Mouse (Mus musculus) G1E (cell line): ENCODE measurements around the gene Ap2a1. TPM values are rescaled to one million over a fixed set of nuclear protein-coding genes. Genes with fewer than 3 reads are reported as not detected.

ENCODE experiments used
- ATAC-seq: 2 replicates; pipeline ENCODE4 v1.8.0; 2016; ENCODE audit warnings: mild to moderate bottlenecking; ENCODE audit not compliant: insufficient number of reproducible peaks, poor library complexity, low FRiP score, severe bottlenecking; ENCODE audit errors: extremely low read depth
- DNase-seq: peaks from one replicate; pipeline ENCODE4 v3.0.0; 2012; ENCODE audit warnings: low spot score
- H3K27me3 ChIP-seq: 2 replicates; pipeline ENCODE4 v1.6.1; 2012; ENCODE audit warnings: mild to moderate bottlenecking, low read length, inconsistent platforms; ENCODE audit not compliant: insufficient read depth
- H3K36me3 ChIP-seq: replicated peaks from 2 replicates; pipeline ENCODE3; 2012; ENCODE audit warnings: mild to moderate bottlenecking, inconsistent platforms
- H3K4me1 ChIP-seq: 2 replicates; pipeline ENCODE4 v1.6.1; 2012; ENCODE audit warnings: low read depth, low read length, inconsistent platforms, mixed read lengths; ENCODE audit not compliant: insufficient read depth
- H3K4me3 ChIP-seq: 2 replicates; pipeline ENCODE4 v1.5.1; 2012; ENCODE audit warnings: low read depth, mild to moderate bottlenecking, inconsistent platforms, low read length, moderate library complexity, mixed read lengths
- H3K9me3 ChIP-seq: replicated peaks from 2 replicates; pipeline ENCODE4 v1.6.1; 2012; ENCODE audit warnings: inconsistent platforms
- CTCF ChIP-seq: IDR thresholded peaks from 2 replicates; pipeline ENCODE4 v1.5.1; 2012; ENCODE audit warnings: low read depth, low read length, inconsistent platforms, mixed read lengths
- GATA1 ChIP-seq: IDR thresholded peaks from 2 replicates; pipeline ENCODE4 v1.6.1; 2012; ENCODE audit warnings: borderline replicate concordance, low read length, inconsistent platforms, mixed read lengths
- GATA2 ChIP-seq: IDR thresholded peaks from 2 replicates; pipeline ENCODE4 v1.6.1; 2012; ENCODE audit warnings: low read depth, low read length, inconsistent platforms, borderline replicate concordance
- POLR2AphosphoS5 ChIP-seq: IDR thresholded peaks from 2 replicates; pipeline ENCODE4 v1.6.1; 2012; ENCODE audit warnings: low read depth, low read length, inconsistent platforms; ENCODE audit not compliant: insufficient replicate concordance
- TAL1 ChIP-seq: conservative IDR thresholded peaks from 2 replicates; pipeline ENCODE4 v1.6.1; 2012; ENCODE audit warnings: low read depth, low read length, inconsistent platforms, mixed read lengths
- polyA plus RNA-seq: library from polyadenylated mRNA; stranded (reverse); fragments of >175 nt; gene quantifications from 2 replicates; pipeline ENCODE4 v1.2.3, GENCODE M21; 2012
- total RNA-seq, 2 experiments: library from RNA; stranded (forward) in 1 of 2; stranded (reverse) in 1 of 2; fragments of 200-1000 nt in 1 of 2; fragments of >200 nt in 1 of 2; fragmentation: Nextera tagmentation in 1 of 2; gene quantifications; 2 replicates each; pipeline ENCODE4 v1.2.3; 2014 to 2017

Gene Ap2a1
- total and polyA plus RNA-seq, 3 experiments, result 19.8 to 98.8 (median 98.0) TPM

GRCm38 (mm10) chr7:44970231-44970691, 41.0 kb upstream of the Ap2a1 start:
- TF ChIP-seq GATA1 (no peak), CTCF (no peak), GATA2 (no peak), TAL1 (no peak), POLR2AphosphoS5 (no peak)
- no peak for DNase-seq
- Histone ChIP-seq H3K27me3 (peaks cover 42% of the 10 kb centered on the region), H3K4me3 (peak overlapping the region; percentile 33; the same call in 1 of the 2 replicates), H3K9me3 (no peaks in the 10 kb centered on the region), H3K36me3 (peaks cover 4% of the 10 kb centered on the region), H3K4me1 (peaks cover 41% of the 10 kb centered on the region)
- no peak for ATAC-seq

GRCm38 (mm10) chr7:44966638-44967037, 37.3 kb upstream of the Ap2a1 start:
- H3K9me3 ChIP-seq, result no peaks in the 10 kb centered on the region
- H3K27me3 ChIP-seq, result peaks cover 56% of the 10 kb centered on the region
- peaks cover 37% of the 10 kb centered on the region for H3K4me1 ChIP-seq
- TF ChIP-seq CTCF (no peak), TAL1 (no peak), GATA1 (no peak), GATA2 (no peak), POLR2AphosphoS5 (no peak)
- no peak for ATAC-seq
- no peak overlapping the region for H3K4me3 ChIP-seq
- DNase-seq, result no peak
- no peaks in the 10 kb centered on the region for H3K36me3 ChIP-seq

- peaks cover 55% of the 10 kb centered on the region for H3K27me3 ChIP-seq
- no peak overlapping the region for H3K4me3 ChIP-seq
- ATAC-seq, result no peak
- no peaks in the 10 kb centered on the region for H3K9me3 ChIP-seq
- peaks cover 40% of the 10 kb centered on the region for H3K4me1 ChIP-seq
- TF ChIP-seq CTCF, result no peak
- no peak for TF ChIP-seq GATA1
- no peak for TF ChIP-seq POLR2AphosphoS5
- no peak for TF ChIP-seq GATA2
- no peak for TF ChIP-seq TAL1
- DNase-seq, result no peak
- no peaks in the 10 kb centered on the region for H3K36me3 ChIP-seq
Measured at GRCm38 (mm10) chr7:44965975-44966374, 36.7 kb upstream of the Ap2a1 start.

- no peak overlapping the region for H3K4me3 ChIP-seq
- H3K9me3 ChIP-seq, result no peaks in the 10 kb centered on the region
- no peaks in the 10 kb centered on the region for H3K36me3 ChIP-seq
- peaks cover 51% of the 10 kb centered on the region for H3K27me3 ChIP-seq
- TF ChIP-seq TAL1, result no peak
- no peak for TF ChIP-seq GATA1
- no peak for TF ChIP-seq GATA2
- no peak for TF ChIP-seq CTCF
- H3K4me1 ChIP-seq, result peaks cover 45% of the 10 kb centered on the region
- no peak for ATAC-seq
- DNase-seq, result no peak
Measured at GRCm38 (mm10) chr7:44964990-44965389, 35.7 kb upstream of the Ap2a1 start.

GRCm38 (mm10) chr7:44962831-44963230, 33.5 kb upstream of the Ap2a1 start:
- ATAC-seq (no peak), DNase-seq (no peak)
- peaks cover 50% of the 10 kb centered on the region for H3K27me3 ChIP-seq
- peak overlapping the region; percentile 40; the same call in 1 of the 2 replicates for H3K4me3 ChIP-seq
- H3K36me3 ChIP-seq, result no peaks in the 10 kb centered on the region
- peaks cover 61% of the 10 kb centered on the region for H3K4me1 ChIP-seq
- TF ChIP-seq CTCF, result no peak
- no peak for TF ChIP-seq TAL1
- no peak for TF ChIP-seq GATA2
- no peak for TF ChIP-seq GATA1
- no peak for TF ChIP-seq POLR2AphosphoS5
- no peaks in the 10 kb centered on the region for H3K9me3 ChIP-seq

- no peaks in the 10 kb centered on the region for H3K36me3 ChIP-seq
- H3K27me3 ChIP-seq, result peaks cover 53% of the 10 kb centered on the region
- TF ChIP-seq CTCF (no peak), TAL1 (no peak), GATA1 (no peak), GATA2 (no peak), POLR2AphosphoS5 (no peak)
- H3K4me3 ChIP-seq, result peak overlapping the region; percentile 40; the same call in 1 of the 2 replicates
- H3K4me1 ChIP-seq, result peaks cover 64% of the 10 kb centered on the region
- ATAC-seq (no peak), DNase-seq (no peak)
- no peaks in the 10 kb centered on the region for H3K9me3 ChIP-seq
Measured at GRCm38 (mm10) chr7:44962337-44962736, 33.0 kb upstream of the Ap2a1 start.

- no peak for DNase-seq
- TF ChIP-seq GATA1 (no peak), TAL1 (no peak), CTCF (no peak), GATA2 (no peak), POLR2AphosphoS5 (no peak)
- Histone ChIP-seq H3K36me3 (no peaks in the 10 kb centered on the region), H3K4me3 (no peak overlapping the region), H3K9me3 (no peaks in the 10 kb centered on the region), H3K4me1 (peaks cover 62% of the 10 kb centered on the region), H3K27me3 (peaks cover 45% of the 10 kb centered on the region)
- no peak for ATAC-seq
Measured at GRCm38 (mm10) chr7:44960512-44960910, 31.2 kb upstream of the Ap2a1 start.
